Mouse (Mus musculus): Measurements from ENCODE around the gene Dazl. TPM values are rescaled to one million over a fixed set of nuclear protein-coding genes. Genes with fewer than 3 reads are reported as not detected.

Gene Dazl
- 0.74 TPM in 1 of 2 replicates, not detected in the other for polyA plus RNA-seq (2011; ENCODE audit: insufficient read depth, insufficient read length, low replicate concordance, missing spikeins)

GRCm38 (mm10) chr17:50293241-50293731, at the start of gene Dazl:
Gene Dazl (minus strand): TSS chr17:50293636.
- 95% methylated on average over 43 of the region's 43 CpGs for WGBS
- TF ChIP-seq CTCF (IDR thresholded peaks at IDR 0.05; ENCODE audit: control insufficient read depth, insufficient read depth, low read length) (no peak), POLR2A (IDR thresholded peaks at IDR 0.05; ENCODE audit: borderline replicate concordance, control insufficient read depth, low read depth, low read length) (no peak; the same call in 1 of the 2 replicates)
- Histone ChIP-seq H3K27ac (ENCODE audit: control insufficient read depth, insufficient read depth, low read depth, low read length, poor library complexity) (peak within 1 kb of the TSS; percentile 73; the same call in 1 of the 2 replicates), H3K4me3 (replicated peaks; ENCODE audit: control insufficient read depth, low read depth, low read length) (peak within 1 kb of the TSS; percentile 61), H3K4me1 (ENCODE audit: control insufficient read depth, insufficient read depth, low read length) (no peaks in the 10 kb centered on the region)

- 83% methylated on average over 11 of the region's 11 CpGs for WGBS
- H3K4me3 ChIP-seq (replicated peaks; ENCODE audit: control insufficient read depth, low read depth, low read length), result no peak overlapping the region
- H3K27ac ChIP-seq (ENCODE audit: control insufficient read depth, insufficient read depth, low read depth, low read length, poor library complexity), result no peak overlapping the region
- peaks cover 1% of the 10 kb centered on the region; the same call in 1 of the 2 replicates for H3K4me1 ChIP-seq (ENCODE audit: control insufficient read depth, insufficient read depth, low read length)
- TF ChIP-seq CTCF (IDR thresholded peaks at IDR 0.05; ENCODE audit: control insufficient read depth, insufficient read depth, low read length) (no peak), POLR2A (IDR thresholded peaks at IDR 0.05; ENCODE audit: borderline replicate concordance, control insufficient read depth, low read depth, low read length) (no peak)
These were observed 48.6 kb upstream of the Dazl start for GRCm38 (mm10) chr17:50341850-50342544.

- 86% methylated on average over 7 of the region's 7 CpGs for WGBS
- Histone ChIP-seq H3K4me1 (ENCODE audit: control insufficient read depth, insufficient read depth, low read length) (no peaks in the 10 kb centered on the region; the same call in 1 of the 2 replicates), H3K4me3 (replicated peaks; ENCODE audit: control insufficient read depth, low read depth, low read length) (no peak overlapping the region), H3K27ac (ENCODE audit: control insufficient read depth, insufficient read depth, low read depth, low read length, poor library complexity) (no peak overlapping the region)
- TF ChIP-seq CTCF (IDR thresholded peaks at IDR 0.05; ENCODE audit: control insufficient read depth, insufficient read depth, low read length) (no peak), POLR2A (IDR thresholded peaks at IDR 0.05; ENCODE audit: borderline replicate concordance, control insufficient read depth, low read depth, low read length) (no peak)
These were observed 45.5 kb upstream of the Dazl start for GRCm38 (mm10) chr17:50338901-50339300.

- TF ChIP-seq CTCF (IDR thresholded peaks at IDR 0.05; ENCODE audit: control insufficient read depth, insufficient read depth, low read length) (no peak), POLR2A (IDR thresholded peaks at IDR 0.05; ENCODE audit: borderline replicate concordance, control insufficient read depth, low read depth, low read length) (no peak)
- Histone ChIP-seq H3K27ac (ENCODE audit: control insufficient read depth, insufficient read depth, low read depth, low read length, poor library complexity) (no peak overlapping the region), H3K4me1 (ENCODE audit: control insufficient read depth, insufficient read depth, low read length) (no peaks in the 10 kb centered on the region; the same call in 1 of the 2 replicates), H3K4me3 (replicated peaks; ENCODE audit: control insufficient read depth, low read depth, low read length) (no peak overlapping the region)
- WGBS, result 79% methylated on average over 2 of the region's 2 CpGs
These were observed 42.3 kb upstream of the Dazl start for GRCm38 (mm10) chr17:50335776-50336175.

GRCm38 (mm10) chr17:50334694-50335093, 41.3 kb upstream of the Dazl start:
- no peak overlapping the region for H3K4me3 ChIP-seq (replicated peaks; ENCODE audit: control insufficient read depth, low read depth, low read length)
- no peak overlapping the region for H3K27ac ChIP-seq (ENCODE audit: control insufficient read depth, insufficient read depth, low read depth, low read length, poor library complexity)
- 45% methylated on average over 5 of the region's 5 CpGs for WGBS
- TF ChIP-seq POLR2A (IDR thresholded peaks at IDR 0.05; ENCODE audit: borderline replicate concordance, control insufficient read depth, low read depth, low read length), result no peak
- TF ChIP-seq CTCF (IDR thresholded peaks at IDR 0.05; ENCODE audit: control insufficient read depth, insufficient read depth, low read length), result no peak
- no peaks in the 10 kb centered on the region; the same call in 1 of the 2 replicates for H3K4me1 ChIP-seq (ENCODE audit: control insufficient read depth, insufficient read depth, low read length)

- Histone ChIP-seq H3K27ac (ENCODE audit: control insufficient read depth, insufficient read depth, low read depth, low read length, poor library complexity) (no peak overlapping the region), H3K4me3 (replicated peaks; ENCODE audit: control insufficient read depth, low read depth, low read length) (no peak overlapping the region), H3K4me1 (ENCODE audit: control insufficient read depth, insufficient read depth, low read length) (no peaks in the 10 kb centered on the region; the same call in 1 of the 2 replicates)
- 24% methylated on average over 7 of the region's 7 CpGs for WGBS
- TF ChIP-seq POLR2A (IDR thresholded peaks at IDR 0.05; ENCODE audit: borderline replicate concordance, control insufficient read depth, low read depth, low read length) (no peak), CTCF (IDR thresholded peaks at IDR 0.05; ENCODE audit: control insufficient read depth, insufficient read depth, low read length) (no peak)
These were observed 38.5 kb upstream of the Dazl start for GRCm38 (mm10) chr17:50332012-50332300.

GRCm38 (mm10) chr17:50331171-50332011, 38.0 kb upstream of the Dazl start:
- TF ChIP-seq POLR2A (IDR thresholded peaks at IDR 0.05; ENCODE audit: borderline replicate concordance, control insufficient read depth, low read depth, low read length) (no peak), CTCF (IDR thresholded peaks at IDR 0.05; ENCODE audit: control insufficient read depth, insufficient read depth, low read length) (no peak)
- no peaks in the 10 kb centered on the region; the same call in 1 of the 2 replicates for H3K4me1 ChIP-seq (ENCODE audit: control insufficient read depth, insufficient read depth, low read length)
- no peak overlapping the region for H3K4me3 ChIP-seq (replicated peaks; ENCODE audit: control insufficient read depth, low read depth, low read length)
- H3K27ac ChIP-seq (ENCODE audit: control insufficient read depth, insufficient read depth, low read depth, low read length, poor library complexity), result no peak overlapping the region
- 18% methylated on average over 8 of the region's 8 CpGs for WGBS

- H3K4me1 ChIP-seq (ENCODE audit: control insufficient read depth, insufficient read depth, low read length), result no peaks in the 10 kb centered on the region; the same call in 1 of the 2 replicates
- no peak overlapping the region for H3K4me3 ChIP-seq (replicated peaks; ENCODE audit: control insufficient read depth, low read depth, low read length)
- H3K27ac ChIP-seq (ENCODE audit: control insufficient read depth, insufficient read depth, low read depth, low read length, poor library complexity), result no peak overlapping the region
- TF ChIP-seq POLR2A (IDR thresholded peaks at IDR 0.05; ENCODE audit: borderline replicate concordance, control insufficient read depth, low read depth, low read length), result no peak
- no peak for TF ChIP-seq CTCF (IDR thresholded peaks at IDR 0.05; ENCODE audit: control insufficient read depth, insufficient read depth, low read length)
- WGBS, result 14% methylated on average over 1 of the region's 1 CpGs
These were observed 36.8 kb upstream of the Dazl start for GRCm38 (mm10) chr17:50330245-50330644.
